Mouse (Mus musculus) CH12.LX (cell line): ENCODE measurements around the gene Fkbp15. TPM values are rescaled to one million over a fixed set of nuclear protein-coding genes. Genes with fewer than 3 reads are reported as not detected.

Experiments used
- DNase-seq: peaks from one replicate; pipeline ENCODE4 v3.0.0-alpha.2; 2013; ENCODE audit errors: extremely low read depth
- H3K27ac ChIP-seq: 2 replicates; pipeline ENCODE4 v1.5.1; 2012; ENCODE audit warnings: low read depth, mild to moderate bottlenecking, control low read depth, moderate library complexity; ENCODE audit not compliant: insufficient read depth
- H3K27me3 ChIP-seq: replicated peaks from 2 replicates; pipeline ENCODE3; 2012; ENCODE audit warnings: inconsistent platforms
- H3K36me3 ChIP-seq, 2 experiments: replicated peaks in 1 of 2; 2 replicates each; pipeline versions ENCODE3 to v1.6.1; 2012; ENCODE audit warnings: inconsistent platforms in 1 of 2, low read length in 1 of 2, mild to moderate bottlenecking in 1 of 2, mixed read lengths in 1 of 2, moderate library complexity in 1 of 2; ENCODE audit not compliant: control insufficient read depth in 1 of 2, insufficient read depth in 1 of 2
- H3K4me1 ChIP-seq, 2 experiments: 2 replicates each; pipeline ENCODE4 v1.6.1; 2012; ENCODE audit warnings: inconsistent platforms in 1 of 2, moderate library complexity in 1 of 2; ENCODE audit not compliant: insufficient read depth in 2 of 2, control insufficient read depth in 1 of 2
- H3K4me2 ChIP-seq: 2 replicates; pipeline ENCODE4 v1.6.1; 2012; ENCODE audit warnings: low read depth, mild to moderate bottlenecking, control low read depth; ENCODE audit not compliant: poor library complexity, insufficient read depth, severe bottlenecking
- H3K4me3 ChIP-seq, 3 experiments: fragments of 150-350 bp in 1 of 3; sonication (generic) in 1 of 3; replicated peaks in 1 of 3; 2 replicates each; pipeline versions ENCODE3 to v1.5.1; 2011 to 2012; ENCODE audit warnings: low read depth in 2 of 3, low read length in 2 of 3, mild to moderate bottlenecking in 2 of 3, moderate library complexity in 2 of 3, control low read depth in 1 of 3, improper control_type of control experiment in 1 of 3, inconsistent platforms in 1 of 3, mixed read lengths in 1 of 3; ENCODE audit not compliant: poor library complexity in 1 of 3
- H3K79me2 ChIP-seq: replicated peaks from 2 replicates; pipeline ENCODE4 v1.6.1; 2012; ENCODE audit warnings: mild to moderate bottlenecking, moderate library complexity; ENCODE audit not compliant: control insufficient read depth, poor library complexity, insufficient read depth, severe bottlenecking; ENCODE audit errors: extremely low read depth
- H3K9ac ChIP-seq: 2 replicates; pipeline ENCODE4 v1.6.1; 2012; ENCODE audit warnings: low read depth, mild to moderate bottlenecking, control low read depth, moderate library complexity; ENCODE audit not compliant: insufficient read depth
- H3K9me3 ChIP-seq: replicated peaks from 2 replicates; pipeline ENCODE3; 2012; ENCODE audit warnings: low read length, inconsistent platforms, mixed read lengths
- BHLHE40 ChIP-seq: IDR thresholded peaks from 2 replicates; pipeline ENCODE4 v1.6.1; 2011; ENCODE audit warnings: mild to moderate bottlenecking, low read depth, low read length, improper control_type of control experiment
- ELF1 ChIP-seq: IDR thresholded peaks from 2 replicates; pipeline ENCODE4 v1.6.1; 2014; ENCODE audit warnings: low read depth, mild to moderate bottlenecking, inconsistent platforms, low read length, improper control_type of control experiment
- EP300 ChIP-seq: IDR thresholded peaks from 2 replicates; pipeline ENCODE4 v1.6.1; 2011; ENCODE audit warnings: low read length, improper control_type of control experiment
- GABPA ChIP-seq: IDR thresholded peaks from 2 replicates; pipeline ENCODE4 v1.6.1; 2012; ENCODE audit warnings: low read depth, low read length, improper control_type of control experiment, inconsistent platforms; ENCODE audit not compliant: insufficient replicate concordance
- HCFC1 ChIP-seq: IDR thresholded peaks from 2 replicates; pipeline ENCODE4 v1.6.1; 2012; ENCODE audit warnings: low read depth, mild to moderate bottlenecking, inconsistent platforms, low read length, improper control_type of control experiment
- KAT2A ChIP-seq: IDR thresholded peaks from 2 replicates; pipeline ENCODE4 v1.6.1; 2012; ENCODE audit warnings: low read length, improper control_type of control experiment, inconsistent platforms; ENCODE audit not compliant: insufficient replicate concordance
- MAFK ChIP-seq: IDR thresholded peaks from 2 replicates; pipeline ENCODE4 v1.6.1; 2011; ENCODE audit warnings: low read length, improper control_type of control experiment; ENCODE audit not compliant: insufficient replicate concordance
- MEF2A ChIP-seq: IDR thresholded peaks from 2 replicates; pipeline ENCODE4 v1.6.1; 2014; ENCODE audit warnings: low read depth, mild to moderate bottlenecking, inconsistent platforms, low read length, improper control_type of control experiment, borderline replicate concordance
- MYC ChIP-seq: IDR thresholded peaks from 2 replicates; pipeline ENCODE4 v1.6.1; 2011; ENCODE audit warnings: low read depth, mild to moderate bottlenecking, improper control_type of control experiment, low read length
- NELFE ChIP-seq: IDR thresholded peaks from 2 replicates; pipeline ENCODE4 v1.6.1; 2011; ENCODE audit warnings: low read depth, low read length, improper control_type of control experiment
- NRF1 ChIP-seq: IDR thresholded peaks from 2 replicates; pipeline ENCODE4 v1.6.1; 2014; ENCODE audit warnings: low read depth, mild to moderate bottlenecking, inconsistent platforms, low read length, improper control_type of control experiment, moderate library complexity
- PAX5 ChIP-seq: IDR thresholded peaks from 2 replicates; pipeline ENCODE4 v1.6.1; 2012; ENCODE audit warnings: low read length, inconsistent platforms, mixed read lengths
- POLR2A ChIP-seq: IDR thresholded peaks from 2 replicates; pipeline ENCODE4 v1.6.1; 2011; ENCODE audit warnings: low read depth, mild to moderate bottlenecking, improper control_type of control experiment, low read length
- RCOR1 ChIP-seq: conservative IDR thresholded peaks from 2 replicates; pipeline ENCODE4 v1.6.1; 2012; ENCODE audit warnings: low read depth, mild to moderate bottlenecking, inconsistent platforms, low read length, improper control_type of control experiment
- SMC3 ChIP-seq: IDR thresholded peaks from 2 replicates; pipeline ENCODE4 v1.6.1; 2011; ENCODE audit warnings: low read depth, low read length, improper control_type of control experiment
- TCF12 ChIP-seq: IDR thresholded peaks from 2 replicates; pipeline ENCODE4 v1.6.1; 2014; ENCODE audit warnings: low read depth, mild to moderate bottlenecking, inconsistent platforms, low read length, improper control_type of control experiment
- UBTF ChIP-seq: IDR thresholded peaks from 2 replicates; pipeline ENCODE4 v1.6.1; 2012; ENCODE audit warnings: low read depth, mild to moderate bottlenecking, inconsistent platforms, low read length, improper control_type of control experiment, moderate library complexity
- USF1 ChIP-seq: IDR thresholded peaks from 2 replicates; pipeline ENCODE4 v1.6.1; 2014; ENCODE audit warnings: low read depth, mild to moderate bottlenecking, inconsistent platforms, low read length, improper control_type of control experiment
- USF2 ChIP-seq: conservative IDR thresholded peaks from 2 replicates; pipeline ENCODE4 v1.6.1; 2011; ENCODE audit warnings: low read depth, low read length, improper control_type of control experiment
- ZKSCAN1 ChIP-seq: IDR thresholded peaks from 2 replicates; pipeline ENCODE4 v1.6.1; 2012; ENCODE audit warnings: low read depth, inconsistent platforms, low read length, improper control_type of control experiment, borderline replicate concordance
- ZMIZ1 ChIP-seq: IDR thresholded peaks from 2 replicates; pipeline ENCODE4 v1.6.1; 2012; ENCODE audit warnings: low read depth, mild to moderate bottlenecking, inconsistent platforms, low read length, improper control_type of control experiment
- dilution Hi-C: fragments of 300-500 bp; cut with MboI; formaldehyde crosslinking; loops from 2 replicates; pipeline ENCODE4 v1.14.3; 2020; ENCODE audit warnings: low sequenced_read_pairs; ENCODE audit not compliant: extremely low pct_unique_long_range_greater_than_20kb, extremely low pct_ligation_motif_present
- in situ Hi-C: fragments of 300-500 bp; cut with MboI; formaldehyde crosslinking; loops from 3 replicates; pipeline ENCODE4 v1.14.3; 2019; ENCODE audit warnings: low sequenced_read_pairs, low pct_ligation_motif_present, low pct_unique_long_range_greater_than_20kb, mixed read lengths
- polyA plus RNA-seq: library from polyadenylated mRNA; unstranded; fragments of >175 nt; gene quantifications from 2 replicates; pipeline ENCODE4 v1.2.1, GENCODE M21; 2012; ENCODE audit warnings: low read depth; ENCODE audit not compliant: insufficient read length
- total RNA-seq, 2 experiments: library from RNA; depleted of rRNA; stranded (reverse); fragments of 300-350 nt in 1 of 2; fragments of >200 nt in 1 of 2; gene quantifications; 2 replicates each; pipeline ENCODE4 v1.2.3; 2012 to 2014

Fkbp15 gene
- total and polyA plus RNA-seq, 3 experiments: 24.0 to 35.1 (median 30.4) TPM

GRCm38 (mm10) chr4:62367586-62367985, 7.2 kb upstream of the Fkbp15 start:
- Histone ChIP-seq H3K27ac (no peak overlapping the region), H3K9me3 (no peaks in the 10 kb centered on the region), H3K27me3 (no peaks in the 10 kb centered on the region), H3K4me1 (peaks cover 0 to 18% of the 10 kb centered on the region in 2 experiments; a peak in 2 of 4 replicates), H3K4me3 (no peak overlapping the region), H3K9ac (no peak overlapping the region), H3K4me2 (no peak overlapping the region), H3K79me2 (peaks cover 2% of the 10 kb centered on the region; the same call in 1 of the 2 replicates), H3K36me3 (peaks cover 0 to 24% of the 10 kb centered on the region in 2 experiments)
- TF ChIP-seq BHLHE40 (no peak), KAT2A (no peak), USF2 (no peak), GABPA (no peak), MAFK (no peak), NELFE (no peak), TCF12 (no peak), NRF1 (no peak), POLR2A (no peak), MYC (no peak), UBTF (no peak), PAX5 (no peak), RCOR1 (no peak), HCFC1 (no peak), MEF2A (no peak), ZMIZ1 (no peak), USF1 (no peak), SMC3 (no peak), EP300 (no peak)
- DNase-seq: no peak
- in situ Hi-C loops (no loop called here), dilution Hi-C loops (no loop called here)

- dilution Hi-C loops: no loop called here
- H3K4me1 ChIP-seq: peaks cover 0 to 27% of the 10 kb centered on the region in 2 experiments; a peak in 2 of 4 replicates
- peaks cover 0 to 21% of the 10 kb centered on the region in 2 experiments for H3K36me3 ChIP-seq
- TF ChIP-seq ELF1 (no peak), GABPA (no peak), POLR2A (no peak), ZKSCAN1 (no peak)
- DNase-seq: no peak
- in situ Hi-C loops: no loop called here
- H3K27me3 ChIP-seq: no peaks in the 10 kb centered on the region
- no peak overlapping the region for H3K9ac ChIP-seq
- no peak overlapping the region for H3K4me3 ChIP-seq
- H3K79me2 ChIP-seq: peaks cover 8% of the 10 kb centered on the region; the same call in 1 of the 2 replicates
- H3K9me3 ChIP-seq: no peaks in the 10 kb centered on the region
- H3K4me2 ChIP-seq: no peak overlapping the region
- no peak overlapping the region for H3K27ac ChIP-seq
These were observed 5.9 kb upstream of the Fkbp15 start for GRCm38 (mm10) chr4:62366291-62366690.
